In the genomic region with DNA sequence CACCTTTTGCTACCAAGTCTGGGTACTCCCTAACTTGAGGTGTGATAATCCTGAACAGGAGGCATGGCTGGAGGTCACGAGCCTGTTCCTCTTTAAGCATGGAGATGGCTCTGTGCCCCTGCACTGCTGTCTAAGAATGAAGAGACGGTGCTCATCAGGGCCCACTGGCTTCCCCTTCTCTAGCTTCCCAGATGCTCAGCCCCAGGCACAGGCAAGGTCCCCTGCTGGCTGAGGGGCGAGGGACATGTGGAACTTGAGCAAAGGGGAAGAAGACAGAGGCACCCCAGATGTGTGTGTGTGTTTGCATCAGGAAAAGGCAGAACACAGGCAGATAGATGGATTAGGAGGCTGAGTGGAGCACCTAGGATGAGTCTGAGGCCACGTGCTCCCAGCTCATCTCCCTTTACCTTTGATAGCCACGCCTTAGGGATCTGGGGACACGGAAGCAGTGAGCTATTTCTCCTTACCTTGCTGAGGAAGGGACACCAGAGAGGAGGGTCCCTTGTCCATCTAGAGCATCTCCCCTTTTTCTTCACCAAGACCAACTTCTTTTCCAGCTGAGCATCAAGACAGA, we compare ENCODE assay signal across 25 mouse cellular contexts. TPM values are rescaled to one million over a fixed set of nuclear protein-coding genes. Genes with fewer than 3 reads are reported as not detected.
DNase-seq lines count a peak whose midpoint lies in the region; ATAC-seq and TF ChIP-seq lines count a peak whose summit lies in the region.
"Had no signal": no experiment of that assay in that cellular context is flagged by ENCODE, and none has a peak within 500 bp of the region (broad histone marks: within the 10 kb centered on the region; RNA-seq: fewer than 3 reads in every experiment).

No protein-coding gene starts in this region.

- no peak; the same call in 1 of the 2 replicates for TF ChIP-seq RAD21 in CH12.LX (IDR thresholded peaks at IDR 0.05; ENCODE audit: low read depth, low read length)

- DNase-seq in heart, postnatal 0 days (ENCODE audit: low spot score): no peak
- DNase-seq in heart, embryonic 10.5 days (ENCODE audit: low spot score): no peak
- no peak for DNase-seq in CH12.LX (ENCODE audit: extremely low read depth)
- DNase-seq in naive thymus-derived CD4-positive, alpha-beta T cell, adult 2 months (ENCODE audit: low read depth): peak; percentile 17
- no peak for DNase-seq in right cerebral cortex, postnatal 10 days (ENCODE audit: low spot score in 2 of 2)
- no peak for DNase-seq in hindbrain, embryonic 14.5 days (ENCODE audit: low spot score)
- DNase-seq in spleen, postnatal 14 days (ENCODE audit: low spot score in 2 of 2): no peak
- DNase-seq: adrenal gland, adult 8-10 months; gastrocnemius, postnatal 25 days; liver, postnatal 0 days had no signal

- no peaks in the 10 kb centered on the region for H3K9me3 ChIP-seq in heart, postnatal 0 days (replicated peaks; ENCODE audit: control insufficient read depth, low read length)
- no peaks in the 10 kb centered on the region for H3K9me3 ChIP-seq in heart, embryonic 10.5 days
- H3K9me3 ChIP-seq in CH12.LX (replicated peaks; ENCODE audit: low read length): peaks cover 12% of the 10 kb centered on the region
- H3K9me3 ChIP-seq in hindbrain, embryonic 14.5 days (ENCODE audit: control insufficient read depth, low read length): no peaks in the 10 kb centered on the region
- H3K9me3 ChIP-seq: embryonic facial prominence, embryonic 12.5 days; heart, embryonic 12.5 days; hindbrain, embryonic 10.5 days; liver, embryonic 12.5 days; midbrain, embryonic 12.5 days; stomach, embryonic 15.5 days had no signal

- in situ Hi-C loops in CH12.LX (cut with MboI; ENCODE audit: low pct_ligation_motif_present, low pct_unique_long_range_greater_than_20kb, low sequenced_read_pairs): no loop called here

- no peak for ATAC-seq in heart, postnatal 0 days (ENCODE audit: insufficient read depth, low read depth)
- ATAC-seq in hematopoietic stem cell, adult 5-6 weeks (replicated peaks in 1 of 2; ENCODE audit: insufficient read depth in 1 of 2, low FRiP score in 2 of 2, low TSS enrichment in 1 of 2, low read depth in 1 of 2, poor library complexity in 2 of 2, severe bottlenecking in 2 of 2): peak; percentile 24 to 42; a peak in 2 of 4 replicates
- ATAC-seq in hindbrain, embryonic 14.5 days (ENCODE audit: low FRiP score): no peak
- ATAC-seq: intestine, postnatal 0 days; liver, embryonic 12.5 days had no signal

- 0 out of 2 replicates have a peak, but pooled peaks have one; percentile 4 for TF ChIP-seq CTCF in heart, postnatal 0 days (IDR thresholded peaks at IDR 0.05; ENCODE audit: low read depth)
- TF ChIP-seq CTCF in CH12.LX (conservative IDR thresholded peaks at IDR 0.05 in 1 of 2, IDR thresholded peaks at IDR 0.05 in 1 of 2; ENCODE audit: low read depth in 2 of 2, low read length in 2 of 2): peak in 1 of 2 experiments; percentile 32; a peak in 2 of 4 replicates

- no peak overlapping the region for H3K27ac ChIP-seq in heart, postnatal 0 days (ENCODE audit: low read depth)
- no peak overlapping the region for H3K27ac ChIP-seq in heart, embryonic 10.5 days
- peak overlapping the region; percentile 37 for H3K27ac ChIP-seq in CH12.LX (ENCODE audit: insufficient read depth, low read depth)
- no peak overlapping the region for H3K27ac ChIP-seq in hindbrain, embryonic 14.5 days
- H3K27ac ChIP-seq: embryonic facial prominence, embryonic 12.5 days; hindbrain, embryonic 10.5 days; liver, embryonic 12.5 days; macrophage; midbrain, embryonic 12.5 days; stomach, embryonic 15.5 days had no signal

- H3K36me3 ChIP-seq in heart, postnatal 0 days (replicated peaks; ENCODE audit: control insufficient read depth, insufficient read depth, low read length): no peaks in the 10 kb centered on the region
- H3K36me3 ChIP-seq in heart, embryonic 10.5 days: no peaks in the 10 kb centered on the region
- H3K36me3 ChIP-seq in CH12.LX (replicated peaks in 1 of 2; ENCODE audit: control insufficient read depth in 1 of 2, insufficient read depth in 1 of 2, low read length in 1 of 2): peaks cover 0 to 22% of the 10 kb centered on the region in 2 experiments
- H3K36me3 ChIP-seq in hindbrain, embryonic 14.5 days (replicated peaks; ENCODE audit: control insufficient read depth, insufficient read depth): no peaks in the 10 kb centered on the region
- H3K36me3 ChIP-seq: embryonic facial prominence, embryonic 12.5 days; heart, embryonic 12.5 days; hindbrain, embryonic 10.5 days; liver, embryonic 12.5 days; midbrain, embryonic 12.5 days; stomach, embryonic 15.5 days had no signal

- peaks cover 97% of the 10 kb centered on the region for H3K27me3 ChIP-seq in heart, postnatal 0 days (ENCODE audit: control insufficient read depth, insufficient read depth, low read length)
- peaks cover 99% of the 10 kb centered on the region for H3K27me3 ChIP-seq in heart, embryonic 10.5 days (ENCODE audit: insufficient read depth, poor library complexity, severe bottlenecking)
- no peaks in the 10 kb centered on the region for H3K27me3 ChIP-seq in CH12.LX (replicated peaks)
- peaks cover 95% of the 10 kb centered on the region for H3K27me3 ChIP-seq in hindbrain, embryonic 14.5 days (ENCODE audit: control insufficient read depth, insufficient read depth, low read length)

- H3K4me1 ChIP-seq in heart, postnatal 0 days (ENCODE audit: control insufficient read depth, insufficient read depth): no peaks in the 10 kb centered on the region; the same call in 1 of the 2 replicates
- H3K4me1 ChIP-seq in heart, embryonic 10.5 days: peaks cover 27% of the 10 kb centered on the region
- H3K4me1 ChIP-seq in CH12.LX (ENCODE audit: control insufficient read depth in 1 of 2, insufficient read depth in 2 of 2): peaks cover 34 to 50% of the 10 kb centered on the region in 2 experiments
- H3K4me1 ChIP-seq in hindbrain, embryonic 14.5 days (replicated peaks; ENCODE audit: control insufficient read depth, insufficient read depth, low read length): peaks cover 18% of the 10 kb centered on the region

- 18% methylated on average over 6 of the region's 6 CpGs for WGBS in heart, postnatal 0 days
- WGBS in heart, embryonic 10.5 days: 12% methylated on average over 6 of the region's 6 CpGs
- WGBS in hindbrain, embryonic 14.5 days: 15% methylated on average over 6 of the region's 6 CpGs

- H3K9ac ChIP-seq in heart, postnatal 0 days (replicated peaks; ENCODE audit: low read depth, low read length): no peak overlapping the region
- no peak overlapping the region for H3K9ac ChIP-seq in CH12.LX (ENCODE audit: insufficient read depth, low read depth)
- H3K9ac ChIP-seq in hindbrain, embryonic 14.5 days: no peak overlapping the region
- H3K9ac ChIP-seq: embryonic facial prominence, embryonic 12.5 days; heart, embryonic 12.5 days; liver, embryonic 12.5 days; liver, postnatal 0 days; midbrain, embryonic 12.5 days; stomach, embryonic 15.5 days had no signal

- peaks cover 9% of the 10 kb centered on the region for H3K79me2 ChIP-seq in CH12.LX (replicated peaks; ENCODE audit: control insufficient read depth, extremely low read depth, insufficient read depth, poor library complexity, severe bottlenecking)

- peak; percentile 40; the same call in 1 of the 2 replicates for TF ChIP-seq POLR2A in CH12.LX (IDR thresholded peaks at IDR 0.05; ENCODE audit: low read depth, low read length)

- no peak for TF ChIP-seq EP300 in heart, postnatal 0 days (IDR thresholded peaks at IDR 0.05; ENCODE audit: low read depth)
- no peak for TF ChIP-seq EP300 in CH12.LX (IDR thresholded peaks at IDR 0.05; ENCODE audit: low read length)

- dilution Hi-C loops in CH12.LX (cut with MboI; ENCODE audit: extremely low pct_ligation_motif_present, extremely low pct_unique_long_range_greater_than_20kb, low sequenced_read_pairs): no loop called here

- H3K4me3 ChIP-seq in heart, postnatal 0 days (ENCODE audit: low read depth, low read length): no peak overlapping the region
- no peak overlapping the region for H3K4me3 ChIP-seq in heart, embryonic 10.5 days
- peak overlapping the region in 1 of 3 experiments; percentile 49 for H3K4me3 ChIP-seq in CH12.LX (replicated peaks in 1 of 3; ENCODE audit: low read depth in 2 of 3, low read length in 2 of 3, poor library complexity in 1 of 3)
- H3K4me3 ChIP-seq in hindbrain, embryonic 14.5 days (replicated peaks; ENCODE audit: low read length): no peak overlapping the region
- H3K4me3 ChIP-seq: embryonic facial prominence, embryonic 12.5 days; heart, embryonic 12.5 days; hindbrain, embryonic 10.5 days; liver, embryonic 12.5 days; midbrain, embryonic 12.5 days; stomach, embryonic 15.5 days had no signal

- H3K4me2 ChIP-seq in heart, postnatal 0 days (ENCODE audit: low read depth, low read length): no peak overlapping the region
- no peak overlapping the region for H3K4me2 ChIP-seq in CH12.LX (ENCODE audit: insufficient read depth, low read depth, poor library complexity, severe bottlenecking)
- no peak overlapping the region for H3K4me2 ChIP-seq in hindbrain, embryonic 14.5 days (replicated peaks)
- H3K4me2 ChIP-seq: embryonic facial prominence, embryonic 12.5 days; heart, embryonic 12.5 days; liver, embryonic 12.5 days; midbrain, embryonic 12.5 days; stomach, embryonic 15.5 days had no signal

RNA-seq across cellular contexts. Expression of a gene that starts 2.6 kb away (rescaled TPM):
- total RNA-seq in heart, postnatal 0 days (2014; rRNA removed; ENCODE audit: low replicate concordance): not detected in 2 replicates
- not detected in 2 replicates for polyA plus RNA-seq in heart, postnatal 0 days (2015; fragmentation: Nextera tagmentation; extraction: Ambion mirVana)
- polyA plus RNA-seq in heart, embryonic 10.5 days (2016; fragmentation: Nextera tagmentation; extraction: Ambion mirVana): 0.07 and 0.29 TPM in 2 replicates
- total RNA-seq in CH12.LX (2012; rRNA removed): 126 and 184 TPM in 2 replicates
- total RNA-seq in CH12.LX (2014; rRNA removed): 142 and 155 TPM in 2 replicates
- polyA plus RNA-seq in CH12.LX (2012; ENCODE audit: insufficient read length, low read depth): 170 and 187 TPM in 2 replicates
- not detected in 2 replicates for total RNA-seq in hematopoietic stem cell, adult 5-6 weeks (2017)
- polyA plus RNA-seq in hindbrain, embryonic 14.5 days (2014; fragmentation: Nextera tagmentation; extraction: Ambion mirVana): 0.13 and 0.21 TPM in 2 replicates
- total RNA-seq: gastrocnemius, postnatal 25 days; heart, adult 18-20 months; heart, postnatal 10 days; monocyte, adult 5-6 weeks; neutrophil, adult 5-6 weeks had no signal
- polyA plus RNA-seq: intestine, postnatal 0 days; liver, embryonic 12.5 days; macrophage had no signal

RNA-seq across cellular contexts. Expression of a gene that starts 17.0 kb away (rescaled TPM):
- total RNA-seq in heart, postnatal 0 days (2014; rRNA removed; ENCODE audit: low replicate concordance): 0.23 and 0.88 TPM in 2 replicates
- polyA plus RNA-seq in heart, postnatal 0 days (2015; fragmentation: Nextera tagmentation; extraction: Ambion mirVana): 0.11 and 0.21 TPM in 2 replicates
- polyA plus RNA-seq in heart, embryonic 10.5 days (2016; fragmentation: Nextera tagmentation; extraction: Ambion mirVana): 4.0 and 11.9 TPM in 2 replicates
- total RNA-seq in CH12.LX (2012; rRNA removed) (3.4 and 3.5 TPM in 2 replicates), CH12.LX (2014; rRNA removed) (0.67 and 0.89 TPM in 2 replicates)
- 1.6 and 1.7 TPM in 2 replicates for polyA plus RNA-seq in CH12.LX (2012; ENCODE audit: insufficient read length, low read depth)
- not detected in 2 replicates for total RNA-seq in hematopoietic stem cell, adult 5-6 weeks (2017)
- 4.4 TPM in 2 replicates for polyA plus RNA-seq in hindbrain, embryonic 14.5 days (2014; fragmentation: Nextera tagmentation; extraction: Ambion mirVana)
- total RNA-seq: neutrophil, adult 5-6 weeks had no signal
- polyA plus RNA-seq: macrophage had no signal

RNA-seq across cellular contexts. Expression of a gene that starts 39.7 kb away (rescaled TPM):
- total RNA-seq in heart, postnatal 0 days (2014; rRNA removed; ENCODE audit: low replicate concordance): 2.4 and 9.6 TPM in 2 replicates
- 2.0 and 2.5 TPM in 2 replicates for polyA plus RNA-seq in heart, postnatal 0 days (2015; fragmentation: Nextera tagmentation; extraction: Ambion mirVana)
- polyA plus RNA-seq in heart, embryonic 10.5 days (2016; fragmentation: Nextera tagmentation; extraction: Ambion mirVana): 2.3 and 6.8 TPM in 2 replicates
- total RNA-seq in CH12.LX (2012; rRNA removed): 0.08 and 0.13 TPM in 2 replicates
- 0.09 TPM in 1 of 2 replicates, not detected in the other for total RNA-seq in CH12.LX (2014; rRNA removed)
- polyA plus RNA-seq in CH12.LX (2012; ENCODE audit: insufficient read length, low read depth): 0.12 TPM in 1 of 2 replicates, not detected in the other
- not detected in 2 replicates for total RNA-seq in hematopoietic stem cell, adult 5-6 weeks (2017)
- polyA plus RNA-seq in hindbrain, embryonic 14.5 days (2014; fragmentation: Nextera tagmentation; extraction: Ambion mirVana): not detected in 2 replicates
- total RNA-seq: left cerebral cortex, postnatal 14 days; monocyte, adult 5-6 weeks had no signal
- polyA plus RNA-seq: forebrain, embryonic 14.5 days; hindbrain, embryonic 10.5 days; liver, embryonic 12.5 days; macrophage; midbrain, embryonic 12.5 days had no signal

Comparison
In these comparisons a context has a peak if more than half of its experiments do, and no peak if none do; other contexts are left out.
1. ATAC-seq: peak in hematopoietic stem cell, adult 5-6 weeks (2 of 2); none in heart, postnatal 0 days (single experiment) and hindbrain, embryonic 14.5 days (single experiment).
2. RNA of a gene that starts 2.6 kb away (polyA plus RNA-seq): 170 to 187 TPM in CH12.LX; 0.07 to 0.29 TPM in heart, embryonic 10.5 days, 0.13 to 0.21 TPM in hindbrain, embryonic 14.5 days and not detected in heart, postnatal 0 days; every median in the first group is over 100 times any median in the second.